Mouse (Mus musculus) megakaryocyte, embryonic 14.5 days (primary cell): ENCODE results near the gene Eya3.

Experiments used
- FLI1 ChIP-seq: IDR thresholded peaks from 2 replicates; pipeline ENCODE4 v1.6.1; 2012; ENCODE audit warnings: low read length, inconsistent platforms, mixed read lengths
- GATA1 ChIP-seq: IDR thresholded peaks from 3 replicates; pipeline ENCODE4 v1.6.1; 2012; ENCODE audit warnings: mixed read lengths, low read length, inconsistent platforms, borderline replicate concordance

DNA sequence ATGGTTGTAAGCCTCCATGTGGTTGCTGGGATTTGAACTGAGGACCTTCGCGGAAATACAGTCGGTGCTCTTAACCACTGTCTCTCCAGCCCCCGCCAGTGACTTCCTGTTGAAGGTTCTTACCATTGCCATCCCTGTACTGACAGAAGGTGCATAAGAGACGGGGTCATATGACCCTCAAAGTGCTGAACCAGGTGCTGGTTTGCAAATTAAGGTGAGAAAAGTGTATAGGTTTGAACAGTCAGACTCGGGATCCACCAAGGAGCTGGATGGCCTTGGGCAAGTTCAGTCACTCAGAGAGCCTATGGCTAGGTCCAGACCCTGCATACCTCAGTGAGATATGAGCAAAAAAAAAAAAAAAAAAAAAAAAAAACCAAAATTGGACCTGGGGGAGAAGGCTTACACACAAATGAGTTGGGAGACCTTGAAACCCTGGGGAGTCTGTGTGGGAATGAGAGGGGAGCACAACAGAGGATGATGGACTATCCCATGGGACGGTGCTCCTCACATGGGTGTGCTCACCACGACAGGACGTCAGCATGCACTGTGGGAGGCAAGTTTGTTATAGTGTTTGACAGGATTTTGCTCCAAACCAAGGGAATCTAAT, 108.2 kb downstream of the Eya3 start:
- TF ChIP-seq GATA1 (no peak), FLI1 (no peak)
